Mouse (Mus musculus): Measurements from ENCODE around the gene Spx.

The Spx gene

DNA sequence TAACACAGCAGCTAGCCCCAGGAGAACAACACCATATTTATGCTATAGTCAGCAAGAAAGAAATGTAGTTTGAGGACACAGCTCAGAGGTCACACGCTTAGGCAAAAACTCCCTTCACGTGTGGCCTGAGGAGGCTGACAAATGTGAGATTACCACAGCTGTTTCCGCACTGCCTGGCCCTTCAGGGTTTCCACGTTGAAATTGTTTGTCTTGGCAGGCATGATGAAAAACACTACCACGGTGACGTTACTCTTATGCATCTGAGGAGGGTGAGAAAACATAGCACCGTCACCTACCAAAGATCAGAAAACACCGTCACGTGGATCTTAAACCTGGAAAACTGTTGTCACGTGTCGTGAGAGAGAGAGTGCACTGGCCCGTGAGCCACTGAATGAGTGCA is 38.1 kb downstream of the Spx start:
- DNase-seq: no peak

DNA sequence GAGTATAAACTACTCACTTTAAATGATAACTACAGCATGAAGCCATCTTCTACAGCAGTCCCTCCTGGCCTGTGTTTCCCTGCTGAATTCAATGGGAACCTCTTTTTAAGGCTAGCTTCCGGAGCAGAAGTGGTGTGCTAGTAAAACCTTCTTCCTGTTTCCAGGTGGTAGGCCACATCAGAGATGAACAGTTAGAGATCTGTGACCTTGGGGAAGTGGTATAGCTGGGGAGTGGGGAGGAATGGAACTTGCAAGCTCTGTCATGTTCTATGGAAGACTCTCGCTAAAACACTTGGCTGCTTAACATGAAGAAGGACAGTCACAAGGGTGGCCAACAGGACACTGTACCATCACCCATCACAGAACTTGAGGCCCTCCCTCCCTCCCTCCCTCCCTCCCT is 40.1 kb downstream of the Spx start:
- no peak for DNase-seq

DNA sequence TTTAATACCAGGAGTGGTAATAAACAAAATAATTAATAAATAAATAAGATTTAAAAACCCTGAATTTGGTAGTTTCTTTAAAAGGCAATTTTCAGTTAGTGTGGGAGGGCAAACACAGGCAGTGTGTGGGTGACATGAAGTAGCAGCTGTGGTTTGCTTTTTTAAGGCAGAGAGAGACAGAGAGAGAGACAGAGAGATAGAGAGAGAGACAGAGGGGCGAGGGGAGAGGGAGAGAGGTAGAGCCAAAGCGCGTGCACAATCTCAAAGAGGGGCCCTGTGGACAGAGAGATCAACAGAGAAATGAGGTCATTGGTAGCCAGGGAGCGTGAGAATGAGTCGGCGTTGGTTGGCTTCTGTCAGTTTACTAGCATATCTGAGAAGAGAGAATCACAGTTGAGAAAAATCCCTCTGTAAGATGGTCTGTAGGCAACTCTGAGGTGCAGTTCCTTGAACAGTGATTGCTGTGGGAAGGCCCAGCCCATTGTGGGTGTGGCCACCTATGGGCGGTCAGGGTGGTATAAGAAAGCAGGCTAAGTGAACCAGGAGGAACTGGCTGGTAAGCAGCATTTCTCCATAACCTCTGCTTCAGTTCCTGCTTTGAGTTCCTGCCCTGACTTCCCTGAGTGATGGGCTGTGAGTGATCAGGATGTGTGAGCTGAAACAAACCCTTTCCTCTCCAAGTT is 42.2 kb downstream of the Spx start:
- no peak for DNase-seq

DNA sequence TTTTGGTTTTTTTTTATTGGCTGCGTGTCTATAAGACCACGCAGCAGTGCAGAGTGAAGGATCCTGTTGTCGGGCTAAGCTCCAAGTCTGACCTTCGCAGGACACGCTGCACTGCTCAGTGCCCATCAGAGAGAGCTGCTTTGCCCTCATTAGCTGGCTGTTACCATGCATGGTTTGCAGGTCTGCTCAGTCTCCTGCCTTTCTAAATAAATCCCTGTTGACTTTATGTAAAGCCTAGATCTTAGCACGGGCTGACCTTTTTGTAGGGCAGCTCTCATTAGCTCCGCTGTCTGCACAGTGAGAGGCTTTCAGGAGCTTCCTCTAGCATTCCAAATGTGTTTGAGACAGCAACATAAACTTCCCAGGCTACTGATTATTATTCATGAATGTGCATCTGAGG is 44.8 kb downstream of the Spx start:
- DNase-seq: no peak

DNA sequence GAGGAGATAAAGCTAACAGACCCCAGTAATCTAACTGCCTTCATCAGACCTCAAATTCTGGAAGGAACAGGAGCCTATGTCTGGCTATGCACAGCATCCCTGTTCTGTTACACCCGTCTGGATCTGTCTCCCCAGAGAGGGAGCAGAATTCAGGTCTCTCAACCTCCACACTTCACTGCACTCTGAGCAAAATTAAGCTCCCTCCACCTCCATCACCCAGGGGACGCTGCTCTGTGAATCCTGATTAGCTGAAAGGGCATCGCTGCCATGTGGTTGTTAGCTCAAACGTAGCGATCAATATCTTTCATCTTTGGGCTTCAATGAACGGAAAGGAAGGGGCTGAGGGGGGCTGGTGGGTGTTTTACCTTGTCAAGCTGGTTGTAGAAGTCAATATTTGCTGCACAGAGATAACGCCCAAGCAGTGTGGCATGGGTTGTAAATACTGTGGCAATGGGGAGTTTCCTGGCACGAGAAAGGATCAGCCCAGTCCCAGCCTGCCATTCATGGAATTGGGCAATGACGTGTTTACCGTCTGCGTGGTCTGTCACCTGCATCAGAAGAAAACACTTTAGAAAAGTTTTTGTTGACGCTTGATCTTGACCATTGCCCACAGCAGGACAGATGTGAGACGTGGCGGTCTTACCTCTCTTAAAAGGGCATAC is 45.9 kb downstream of the Spx start:
- DNase-seq: no peak

DNA sequence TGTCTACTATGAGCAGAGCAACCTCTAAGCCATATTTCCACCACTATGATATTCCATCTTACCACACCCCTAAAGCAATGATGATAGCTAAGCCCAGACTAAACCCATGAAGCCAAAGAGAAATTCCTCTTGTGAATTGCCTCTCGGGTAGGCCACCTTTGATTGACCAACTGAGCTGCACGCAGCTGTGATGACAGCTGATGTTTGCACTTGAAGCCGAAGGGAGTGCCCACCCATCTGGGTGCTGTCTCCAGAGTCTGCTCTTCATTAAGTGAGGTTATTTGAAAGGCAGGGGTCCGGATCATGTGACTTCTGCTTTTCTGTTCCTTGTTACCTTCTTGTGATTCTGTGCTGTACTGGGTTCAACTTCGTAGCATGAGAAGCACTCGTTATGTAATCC is 49.0 kb downstream of the Spx start:
- DNase-seq: no peak

All from kidney, postnatal 14 days (tissue).